Mouse (Mus musculus) brain, embryonic 14.5 days (tissue): ENCODE data around the gene Hesx1.
A peak's percentile ranks its signal among the peaks of the same experiment; 100 is the strongest.

Experiments
- CTCF ChIP-seq: fragments of 200-500 bp; IDR thresholded peaks from 2 replicates; pipeline ENCODE4 v1.5.1; 2012; ENCODE audit warnings: inconsistent platforms, mild to moderate bottlenecking, moderate library complexity, borderline replicate concordance; ENCODE audit not compliant: insufficient read depth, insufficient read length; ENCODE audit errors: extremely low read depth
- POLR2A ChIP-seq: fragments of 200-500 bp; IDR thresholded peaks from 2 replicates; pipeline ENCODE4 v1.6.1; 2012; ENCODE audit warnings: mild to moderate bottlenecking, inconsistent platforms, borderline replicate concordance; ENCODE audit not compliant: poor library complexity, insufficient read depth, insufficient read length, severe bottlenecking; ENCODE audit errors: extremely low read depth

DNA sequence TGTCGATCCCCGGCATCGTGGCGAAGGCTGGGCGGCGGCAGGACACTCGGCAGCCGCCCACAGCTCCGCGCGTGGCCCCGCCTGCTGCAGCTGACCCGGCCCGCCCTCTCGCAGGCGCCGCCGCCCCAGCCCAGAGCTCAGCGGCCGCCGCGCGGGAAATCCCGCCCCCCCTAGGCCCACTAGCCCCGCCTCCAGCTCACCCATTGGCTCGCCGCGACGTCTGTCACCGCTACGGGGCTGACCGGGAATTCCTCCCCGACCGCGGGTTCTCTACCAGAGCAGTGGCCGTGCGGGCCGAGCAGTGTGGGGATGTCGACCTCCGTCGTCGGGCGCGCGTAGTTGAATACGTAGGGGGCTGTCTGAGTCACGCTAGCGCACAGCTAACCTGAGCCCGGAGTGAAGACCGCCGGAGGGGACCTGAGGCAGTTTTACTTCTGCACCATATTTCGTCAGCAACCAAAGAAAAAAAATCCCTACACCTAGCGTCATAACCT lies 23.7 kb upstream of the Hesx1 start:
- peak; percentile 83 for TF ChIP-seq POLR2A
- no peak for TF ChIP-seq CTCF
